Mouse (Mus musculus): ENCODE measurements at regions not wholly inside any gene's neighbourhood (a gene's known extent, or its start where the extent isn't known, plus 50 kb on each side); places are given as distances from the start of the nearest gene placed in this dataset.
A peak's percentile ranks its signal among the peaks of the same experiment; 100 is the strongest.

DNA sequence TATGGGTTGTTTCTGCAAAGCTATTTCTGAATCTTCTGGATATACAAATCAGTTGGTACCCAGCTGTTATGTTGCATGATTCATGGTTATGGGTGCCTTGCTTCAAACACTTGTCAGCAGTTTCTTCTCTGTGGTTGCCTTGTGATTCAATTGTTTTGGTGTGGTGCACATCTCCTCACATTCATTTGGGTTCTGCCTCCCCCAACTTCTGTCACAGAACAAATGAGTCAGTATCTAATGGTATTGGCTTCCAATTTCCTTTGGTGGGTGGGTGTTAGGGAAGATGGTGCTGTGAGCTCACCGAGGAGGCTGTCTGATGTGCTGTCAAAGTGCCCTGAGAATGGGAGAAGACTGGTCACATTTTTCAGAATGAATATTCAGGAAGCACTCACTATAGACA, 87.9 kb downstream of the Cypt15 start:
- DNase-seq (ENCODE audit: low spot score in 2 of 2), result peak in 1 of 2 experiments; percentile 3

Measured in frontal cortex, postnatal 25 days (tissue).